Mouse (Mus musculus): ENCODE measurements around the gene Pea15a.
"Not testable (repeated sequence)": the region's sequence is repeated elsewhere in the genome, so short reads cannot be mapped to it uniquely, and the experiment has no call there.

Gene Pea15a

GRCm38 (mm10) chr1:172206141-172206917 lies at the start of gene Pea15a:
Pea15a (minus strand) TSS chr1:172206804.
- DNase-seq (ENCODE audit: low read depth) = peak; percentile 79

GRCm38 (mm10) chr1:172247679-172248078 lies 41.1 kb upstream of the Pea15a start:
- peak; percentile 57 for DNase-seq (ENCODE audit: low read depth)

GRCm38 (mm10) chr1:172247216-172247615 lies 40.6 kb upstream of the Pea15a start:
- DNase-seq (ENCODE audit: low read depth) = no peak

- not testable (repeated sequence) for DNase-seq (ENCODE audit: low read depth)
Observed at GRCm38 (mm10) chr1:172244645-172245044, 38.0 kb upstream of the Pea15a start.

GRCm38 (mm10) chr1:172243547-172244205 lies 37.1 kb upstream of the Pea15a start:
- DNase-seq (ENCODE audit: low read depth) = no peak

GRCm38 (mm10) chr1:172242401-172242800 lies 35.8 kb upstream of the Pea15a start:
- no peak for DNase-seq (ENCODE audit: low read depth)

GRCm38 (mm10) chr1:172240945-172241708 lies 34.5 kb upstream of the Pea15a start:
- no peak for DNase-seq (ENCODE audit: low read depth)

- DNase-seq (ENCODE audit: low read depth) = no peak
Observed at GRCm38 (mm10) chr1:172229215-172229614, 22.6 kb upstream of the Pea15a start.

- no peak for DNase-seq (ENCODE audit: low read depth)
Observed at GRCm38 (mm10) chr1:172228209-172228608, 21.6 kb upstream of the Pea15a start.

GRCm38 (mm10) chr1:172221297-172222063 lies 14.9 kb upstream of the Pea15a start:
- no peak for DNase-seq (ENCODE audit: low read depth)

GRCm38 (mm10) chr1:172220414-172220813 lies 13.8 kb upstream of the Pea15a start:
- no peak for DNase-seq (ENCODE audit: low read depth)

- DNase-seq (ENCODE audit: low read depth) = no peak
Observed at GRCm38 (mm10) chr1:172219451-172220406, 13.1 kb upstream of the Pea15a start, which contains the start of gene Casq1. Casq1 (minus strand) TSS chr1:172219868.

GRCm38 (mm10) chr1:172218164-172218910 lies 11.7 kb upstream of the Pea15a start:
- no peak for DNase-seq (ENCODE audit: low read depth)

GRCm38 (mm10) chr1:172217148-172217547 lies 10.5 kb upstream of the Pea15a start:
- DNase-seq (ENCODE audit: low read depth) = peak; percentile 93

GRCm38 (mm10) chr1:172214748-172215147 lies 8.1 kb upstream of the Pea15a start:
- no peak for DNase-seq (ENCODE audit: low read depth)

- no peak for DNase-seq (ENCODE audit: low read depth)
Observed at GRCm38 (mm10) chr1:172213771-172214170, 7.2 kb upstream of the Pea15a start.

GRCm38 (mm10) chr1:172212776-172213175 lies 6.2 kb upstream of the Pea15a start:
- DNase-seq (ENCODE audit: low read depth) = no peak

GRCm38 (mm10) chr1:172207111-172207584 lies 544 bp upstream of the Pea15a start:
- peak; percentile 29 for DNase-seq (ENCODE audit: low read depth)

GRCm38 (mm10) chr1:172205741-172206087 lies 890 bp downstream of the Pea15a start:
- DNase-seq (ENCODE audit: low read depth) = peak; percentile 69

Measured in induced T-regulatory cell, adult 2 months (primary cell).